7 mouse cellular contexts compared by ENCODE assay signal in genomic region chr3:145992796-145993195, GRCm38 (mm10). TPM values are rescaled to one million over a fixed set of nuclear protein-coding genes. Genes with fewer than 3 reads are reported as not detected.
DNase-seq lines count a peak whose midpoint lies in the region; ATAC-seq and TF ChIP-seq lines count a peak whose summit lies in the region.

No protein-coding gene starts in this region.

- TF ChIP-seq CTCF in stomach, postnatal 0 days (IDR thresholded peaks at IDR 0.05; ENCODE audit: low read depth): no peak

- no peak for TF ChIP-seq EP300 in stomach, postnatal 0 days (optimal IDR thresholded peaks at IDR 0.05)

- ATAC-seq in stomach, postnatal 0 days (ENCODE audit: low FRiP score, low TSS enrichment): no peak

- H3K9me3 ChIP-seq in stomach, postnatal 0 days (ENCODE audit: control insufficient read depth, low read length): no peaks in the 10 kb centered on the region

- peak; percentile 19 for DNase-seq in right cerebral cortex, adult 18-20 months
- no peak for DNase-seq in right cerebral cortex, postnatal 36 days (ENCODE audit: low spot score in 2 of 2)
- peak; percentile 8 to 24 for DNase-seq in gastrocnemius, adult 8-10 months (ENCODE audit: low spot score in 2 of 2)
- DNase-seq in heart, postnatal 4 days: peak; percentile 38
- no peak for DNase-seq in stomach, postnatal 0 days (ENCODE audit: low spot score)
- no peak for DNase-seq in B cell, adult 2 months
- no peak for DNase-seq in spleen, postnatal 4 days (ENCODE audit: low spot score in 2 of 2)

- H3K4me1 ChIP-seq in stomach, postnatal 0 days (replicated peaks; ENCODE audit: control insufficient read depth, insufficient read depth): 0 out of 2 replicates have a peak, but pooled peaks cover 2% of the 10 kb centered on the region

- no peak overlapping the region for H3K9ac ChIP-seq in stomach, postnatal 0 days (ENCODE audit: low read length)

- WGBS in stomach, postnatal 0 days: 47% methylated on average over 10 of the region's 10 CpGs

- H3K36me3 ChIP-seq in stomach, postnatal 0 days (ENCODE audit: control insufficient read depth, insufficient read depth, low read length): no peaks in the 10 kb centered on the region

- H3K4me3 ChIP-seq in stomach, postnatal 0 days (ENCODE audit: low read depth, low read length): no peak overlapping the region

- H3K27me3 ChIP-seq in stomach, postnatal 0 days (ENCODE audit: control insufficient read depth, insufficient read depth, low read length): no peaks in the 10 kb centered on the region

- no peak overlapping the region for H3K4me2 ChIP-seq in stomach, postnatal 0 days (replicated peaks; ENCODE audit: low read depth)

- 0 out of 2 replicates have a peak overlapping the region, but pooled peaks have one; percentile 24 for H3K27ac ChIP-seq in stomach, postnatal 0 days (replicated peaks)

RNA-seq across cellular contexts. Expression of gene Syde2, which starts 5.1 kb away (rescaled TPM):
- 1 to 10 TPM in 1 of 4 experiments, under 1 TPM in 3; 0.56 to 1.2 (median 0.82) TPM for total RNA-seq in gastrocnemius, adult 8-10 months (2022)
- total RNA-seq in heart, postnatal 4 days (2021): 10 to 100 TPM; 33.2 to 35.2 TPM
- polyA plus RNA-seq in stomach, postnatal 0 days (2015; fragmentation: Nextera tagmentation; extraction: Ambion mirVana): 1.4 and 1.6 TPM in 2 replicates

RNA-seq across cellular contexts. Expression of gene 2410004B18Rik, which starts 55.0 kb away (rescaled TPM):
- total RNA-seq in gastrocnemius, adult 8-10 months (2022): 10 to 100 TPM; 17.1 to 23.1 (median 19.4) TPM
- 10 to 100 TPM; 24.8 to 25.5 TPM for total RNA-seq in heart, postnatal 4 days (2021)
- 33.1 and 36.4 TPM in 2 replicates for polyA plus RNA-seq in stomach, postnatal 0 days (2015; fragmentation: Nextera tagmentation; extraction: Ambion mirVana)

Comparison
In these comparisons a context has a peak if more than half of its experiments do, and no peak if none do; other contexts are left out.
1. DNase-seq: peak in right cerebral cortex, adult 18-20 months (single experiment), gastrocnemius, adult 8-10 months (2 of 2) and heart, postnatal 4 days (single experiment); none in right cerebral cortex, postnatal 36 days (0 of 2), stomach, postnatal 0 days (single experiment), B cell, adult 2 months (0 of 2) and spleen, postnatal 4 days (0 of 2).
2. RNA of gene Syde2, which starts 5.1 kb away (total RNA-seq): 33.2 to 35.2 TPM in heart, postnatal 4 days; 0.56 to 1.2 TPM in gastrocnemius, adult 8-10 months; every median in the first group is over 10 times any median in the second.